Comparison of ENCODE assay signal across 34 mouse cellular contexts in genomic region chr3:88480679-88481078, GRCm38 (mm10).
"Had no signal": no experiment of that assay in that cellular context is flagged by ENCODE, and none has a peak within 500 bp of the region (broad histone marks: within the 10 kb centered on the region; RNA-seq: fewer than 3 reads in every experiment).

No protein-coding gene starts in this region.

- H3K9me3 ChIP-seq: heart, embryonic 12.5 days; heart, embryonic 13.5 days; heart, embryonic 15.5 days; hindbrain, embryonic 10.5 days; hindbrain, embryonic 12.5 days; hindbrain, embryonic 13.5 days; hindbrain, embryonic 15.5 days; intestine, embryonic 15.5 days; kidney, embryonic 15.5 days had no signal

- H3K9ac ChIP-seq: heart, embryonic 12.5 days; heart, embryonic 13.5 days; heart, embryonic 15.5 days; hindbrain, embryonic 12.5 days; hindbrain, embryonic 13.5 days; hindbrain, embryonic 14.5 days; hindbrain, embryonic 15.5 days; intestine, embryonic 15.5 days; kidney, embryonic 15.5 days had no signal

- H3K4me2 ChIP-seq: heart, embryonic 11.5 days; heart, embryonic 12.5 days; heart, embryonic 13.5 days; heart, embryonic 15.5 days; hindbrain, embryonic 12.5 days; hindbrain, embryonic 13.5 days; hindbrain, embryonic 14.5 days; hindbrain, embryonic 15.5 days; intestine, embryonic 15.5 days; kidney, embryonic 15.5 days had no signal

- ATAC-seq: hindbrain, embryonic 16.5 days; hindbrain, postnatal 0 days; inflammation-experienced regulatory T-cells, adult 6 months; intestine, embryonic 15.5 days; intestine, embryonic 16.5 days; intestine, postnatal 0 days had no signal

- H3K27ac ChIP-seq: heart, embryonic 13.5 days; heart, embryonic 15.5 days; hindbrain, embryonic 10.5 days; hindbrain, embryonic 12.5 days; hindbrain, embryonic 13.5 days; hindbrain, embryonic 14.5 days; hindbrain, embryonic 15.5 days; hindbrain, postnatal 0 days; intestine, embryonic 15.5 days; kidney, embryonic 15.5 days; kidney, postnatal 0 days; layer of hippocampus, adult 2 months; left cerebral cortex, adult 2 months had no signal

- H3K36me3 ChIP-seq: hindbrain, embryonic 10.5 days; hindbrain, embryonic 12.5 days had no signal

- DNase-seq: heart, postnatal 10 days; heart, postnatal 14 days; heart, postnatal 36 days; heart, postnatal 4 days; kidney, adult 11 months; kidney, adult 18-20 months; kidney, adult 2 months; kidney, adult 8-10 months; kidney, adult 9 months; kidney, postnatal 10 days; kidney, postnatal 14 days; kidney, postnatal 36 days; kidney, postnatal 4 days; layer of hippocampus, adult 9-11 months; layer of hippocampus, postnatal 36 days had no signal

- H3K4me1 ChIP-seq: hindbrain, embryonic 15.5 days had no signal

- H3K4me3 ChIP-seq: heart, embryonic 12.5 days; heart, embryonic 13.5 days; heart, embryonic 15.5 days; hindbrain, embryonic 10.5 days; hindbrain, embryonic 12.5 days; hindbrain, embryonic 13.5 days; hindbrain, embryonic 15.5 days; intestine, embryonic 15.5 days; kidney, embryonic 15.5 days; layer of hippocampus, adult 2 months; left cerebral cortex, adult 2 months had no signal
